Mouse (Mus musculus) stomach, embryonic 16.5 days (tissue): ENCODE results near the gene Tcp11. TPM values are rescaled to one million over a fixed set of nuclear protein-coding genes. Genes with fewer than 3 reads are reported as not detected.

ENCODE experiments used
- ATAC-seq: fragments of 200-750 bp; cut with Nextera tagmentation; 2 replicates; pipeline ENCODE4 v1.8.0; 2017; ENCODE audit warnings: moderate number of reproducible peaks, moderate TSS enrichment; ENCODE audit not compliant: insufficient read depth, low FRiP score
- H3K27ac ChIP-seq: fragments of 300-500 bp; sonication (generic); 2 replicates; pipeline ENCODE4 v1.5.1; 2014; ENCODE audit warnings: low read length
- H3K27me3 ChIP-seq: fragments of 300-500 bp; sonication (generic); 2 replicates; pipeline ENCODE4 v1.6.1; 2014; ENCODE audit warnings: low read length, control low read depth, mixed read lengths; ENCODE audit not compliant: control insufficient read depth, insufficient read depth
- H3K36me3 ChIP-seq: fragments of 300-500 bp; sonication (generic); 2 replicates; pipeline ENCODE4 v1.6.1; 2014; ENCODE audit warnings: low read length; ENCODE audit not compliant: control insufficient read depth, insufficient read depth
- H3K4me1 ChIP-seq: fragments of 300-500 bp; sonication (generic); 2 replicates; pipeline ENCODE4 v1.6.1; 2014; ENCODE audit warnings: low read length, control low read depth, mixed read lengths; ENCODE audit not compliant: control insufficient read depth, insufficient read depth
- H3K4me2 ChIP-seq: fragments of 300-500 bp; sonication (generic); 2 replicates; pipeline ENCODE4 v1.6.1; 2014; ENCODE audit warnings: low read depth, low read length, mixed read lengths
- H3K4me3 ChIP-seq: fragments of 300-500 bp; sonication (generic); replicated peaks from 2 replicates; pipeline ENCODE4 v1.5.1; 2014; ENCODE audit warnings: mild to moderate bottlenecking, low read length
- H3K9ac ChIP-seq: fragments of 300-500 bp; sonication (generic); 2 replicates; pipeline ENCODE4 v1.6.1; 2014; ENCODE audit warnings: low read length
- H3K9me3 ChIP-seq: fragments of 300-500 bp; sonication (generic); replicated peaks from 2 replicates; pipeline ENCODE4 v1.6.1; 2016; ENCODE audit warnings: low read length, control low read depth; ENCODE audit not compliant: control insufficient read depth
- whole genome bisulfite sequencing: fragments of 180-500 bp; shearing (Covaris S2); extraction: QIAGEN DNeasy Blood & Tissue Kit; methylation state at CpG from one replicate; pipeline ENCODE4 v1.1.7; 2014; 5-methylcytosine and 5-hydroxymethylcytosine counted together
- polyA plus RNA-seq: library from polyadenylated mRNA; unstranded; fragments of >200 nt; fragmentation: Nextera tagmentation; extraction: Ambion mirVana; gene quantifications from 2 replicates; pipeline ENCODE4 v1.2.1, GENCODE M21; 2015

Gene Tcp11
- polyA plus RNA-seq, 1 experiment from 2014 or later = 1.9 TPM

DNA sequence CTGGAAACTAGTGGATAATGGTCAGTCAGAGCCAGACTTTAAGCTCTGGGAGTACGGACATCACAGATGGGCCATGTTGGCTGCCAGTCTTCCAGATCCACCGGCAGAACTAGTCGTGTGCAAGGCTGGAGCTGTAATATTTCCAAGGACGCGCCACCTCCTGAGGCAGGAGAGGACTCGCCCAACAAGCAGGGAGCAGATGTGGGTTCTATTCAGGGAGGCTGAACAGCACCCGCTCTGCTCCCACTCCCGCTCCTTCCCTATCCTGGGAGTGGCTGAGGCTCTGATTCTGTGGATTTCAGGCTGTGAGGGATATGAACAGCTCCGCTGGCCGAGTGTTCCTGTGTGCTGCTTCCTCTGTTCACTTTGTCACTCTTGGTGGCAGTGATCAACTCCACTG, 50.0 kb downstream of the Tcp11 start:
- 76% methylated on average over 10 of the region's 10 CpGs for WGBS
- Histone ChIP-seq H3K4me2 (no peak overlapping the region), H3K4me1 (peaks cover 34% of the 10 kb centered on the region), H3K36me3 (no peaks in the 10 kb centered on the region), H3K4me3 (no peak overlapping the region), H3K27ac (peak overlapping the region; percentile 57), H3K9me3 (no peaks in the 10 kb centered on the region), H3K9ac (no peak overlapping the region), H3K27me3 (no peaks in the 10 kb centered on the region)
- no peak for ATAC-seq

DNA sequence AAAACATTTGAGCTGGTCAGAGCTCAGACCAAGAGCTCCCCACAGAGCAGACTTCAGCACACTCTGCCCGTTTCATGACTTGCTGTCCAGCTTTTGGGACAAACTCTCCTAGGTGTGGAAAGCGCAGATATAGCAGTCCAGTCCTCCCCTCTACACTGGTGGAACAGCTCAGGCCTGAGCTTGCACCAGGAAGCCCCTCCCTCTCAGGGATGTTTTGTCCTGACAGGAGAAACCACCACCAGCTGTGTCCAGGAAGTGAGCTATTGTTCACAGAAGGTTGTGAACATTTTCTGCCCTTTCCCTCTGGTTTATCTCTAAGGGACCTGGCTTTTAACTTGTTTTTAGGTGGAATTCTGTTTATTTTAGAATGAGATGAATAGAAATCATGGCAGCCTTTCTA, 51.1 kb downstream of the Tcp11 start:
- Histone ChIP-seq H3K27me3 (no peaks in the 10 kb centered on the region), H3K4me2 (no peak overlapping the region), H3K27ac (peak overlapping the region; percentile 57), H3K9ac (no peak overlapping the region; the same call in 1 of the 2 replicates), H3K4me3 (no peak overlapping the region), H3K4me1 (peaks cover 41% of the 10 kb centered on the region), H3K9me3 (no peaks in the 10 kb centered on the region), H3K36me3 (no peaks in the 10 kb centered on the region)
- no peak for ATAC-seq
- WGBS = 52% methylated on average over 2 of the region's 2 CpGs

DNA sequence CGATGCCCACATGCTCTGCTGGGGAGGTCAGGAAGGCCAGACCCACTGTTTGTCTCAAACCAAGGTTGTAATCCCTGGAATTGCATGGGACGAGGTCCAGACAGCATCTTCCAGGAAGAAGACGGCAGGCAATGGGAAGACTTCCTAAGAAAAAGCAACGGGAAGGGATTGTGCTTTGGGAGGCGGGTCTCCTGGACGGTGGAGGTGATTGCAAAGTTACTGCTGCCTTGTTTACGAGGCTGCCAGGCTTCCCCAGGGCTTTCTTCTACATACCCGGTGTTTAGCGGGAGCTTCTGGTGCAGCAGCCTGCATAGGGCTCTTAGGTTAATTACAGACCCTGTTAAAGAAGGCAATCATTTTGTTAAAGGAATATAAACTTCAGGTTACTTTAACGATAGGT, 52.2 kb downstream of the Tcp11 start:
- Histone ChIP-seq H3K36me3 (no peaks in the 10 kb centered on the region), H3K9me3 (no peaks in the 10 kb centered on the region), H3K27me3 (no peaks in the 10 kb centered on the region), H3K4me3 (no peak overlapping the region), H3K27ac (no peak overlapping the region), H3K4me2 (no peak overlapping the region), H3K4me1 (peaks cover 48% of the 10 kb centered on the region), H3K9ac (no peak overlapping the region)
- no peak for ATAC-seq
- 75% methylated on average over 10 of the region's 10 CpGs for WGBS

DNA sequence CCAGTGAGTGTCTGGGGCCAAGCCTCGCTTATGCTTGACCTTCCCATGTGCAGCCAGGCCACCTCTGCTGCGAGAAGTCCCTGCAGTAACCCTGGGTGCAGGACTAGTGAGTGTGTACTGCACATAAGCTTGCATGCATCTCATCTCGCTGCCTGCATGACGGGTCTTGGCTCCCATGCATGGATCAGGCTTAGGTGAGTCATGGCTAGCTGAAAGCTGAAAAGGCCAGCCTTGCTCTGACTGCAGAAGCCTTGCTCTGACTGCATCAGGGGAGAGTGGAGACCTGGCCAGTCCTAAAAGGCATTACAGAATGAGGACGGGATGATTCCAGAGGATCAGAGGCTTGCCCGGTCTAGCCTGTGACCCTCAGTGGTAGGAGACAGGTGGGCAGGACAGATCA, 53.2 kb downstream of the Tcp11 start:
- H3K4me1 ChIP-seq = peaks cover 54% of the 10 kb centered on the region
- no peak for ATAC-seq
- WGBS = 86% methylated on average over 6 of the region's 6 CpGs

DNA sequence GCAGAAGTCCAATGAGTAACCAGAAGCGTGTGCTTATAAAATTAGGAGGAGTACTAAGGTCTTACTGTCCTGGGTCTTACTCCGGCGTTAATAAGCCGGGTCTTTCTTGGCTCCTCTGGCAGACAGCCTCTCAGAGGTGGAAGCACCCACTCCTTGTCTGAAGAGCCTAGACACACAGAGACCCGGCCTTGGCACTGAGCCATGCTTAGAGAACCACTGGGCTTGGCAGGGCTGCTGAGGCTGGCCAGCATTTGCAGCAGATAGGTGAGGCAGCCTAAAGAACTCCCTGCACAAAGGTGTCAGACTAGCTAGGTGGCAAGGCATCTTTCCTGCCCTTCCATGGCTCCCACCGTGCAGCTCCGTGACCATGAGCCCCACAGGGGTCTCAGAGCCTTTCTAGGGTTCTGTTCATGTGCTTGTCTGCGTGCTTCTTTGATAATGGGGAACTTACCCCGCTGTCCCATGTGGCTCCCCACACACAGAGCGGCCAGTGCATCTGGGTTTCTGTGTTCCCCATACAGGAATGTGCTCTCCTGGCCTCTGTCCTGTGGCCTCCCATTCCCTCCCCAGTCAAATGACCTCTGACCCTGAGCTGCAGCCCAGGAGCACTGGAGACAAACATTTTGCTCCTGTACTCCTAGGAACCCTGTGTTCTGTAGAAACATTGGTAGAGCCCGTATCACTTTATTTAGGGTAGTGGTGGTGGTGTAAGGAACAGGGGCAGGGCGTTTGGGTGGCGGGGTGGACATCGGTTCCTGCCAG, 54.1 kb downstream of the Tcp11 start:
- 0 out of 2 replicates have a peak, but pooled peaks have one; percentile 19 for ATAC-seq
- peaks cover 58% of the 10 kb centered on the region for H3K4me1 ChIP-seq
- H3K4me3 ChIP-seq = no peak overlapping the region
- H3K9ac ChIP-seq = peak overlapping the region; percentile 51
- no peaks in the 10 kb centered on the region for H3K27me3 ChIP-seq
- no peaks in the 10 kb centered on the region for H3K9me3 ChIP-seq
- H3K36me3 ChIP-seq = no peaks in the 10 kb centered on the region
- no peak overlapping the region for H3K4me2 ChIP-seq
- 58% methylated on average over 14 of the region's 14 CpGs for WGBS
- H3K27ac ChIP-seq = peak overlapping the region; percentile 88

More for the DNA sequence above, 53.2 kb downstream of the Tcp11 start:
- H3K27me3 ChIP-seq = no peaks in the 10 kb centered on the region
- H3K9ac ChIP-seq = no peak overlapping the region
- no peaks in the 10 kb centered on the region for H3K36me3 ChIP-seq
- no peaks in the 10 kb centered on the region for H3K9me3 ChIP-seq
- no peak overlapping the region for H3K4me3 ChIP-seq
- no peak overlapping the region for H3K4me2 ChIP-seq
- H3K27ac ChIP-seq = no peak overlapping the region

DNA sequence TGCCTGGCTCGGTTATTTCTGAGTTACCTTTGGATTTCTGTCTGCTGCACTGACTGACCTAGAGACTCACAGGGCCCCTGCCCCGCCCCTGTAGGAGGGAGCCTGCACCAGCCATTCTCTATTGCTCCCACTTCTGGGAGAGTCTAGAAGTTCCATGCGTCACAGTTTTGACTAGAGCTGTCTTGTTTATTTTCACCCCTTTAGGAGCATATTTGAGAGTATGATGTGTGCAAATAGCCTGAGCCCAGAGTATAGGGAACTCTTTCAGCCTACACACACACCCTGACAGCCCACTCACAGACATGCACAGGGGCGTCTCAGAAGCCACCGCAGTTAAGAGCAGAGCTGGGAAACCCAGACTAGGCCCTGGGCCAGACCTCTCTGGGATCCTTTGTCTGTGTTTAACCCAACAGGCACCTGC, 54.9 kb downstream of the Tcp11 start:
- peak overlapping the region; percentile 88 for H3K27ac ChIP-seq
- no peak overlapping the region for H3K4me2 ChIP-seq
- peak overlapping the region; percentile 51; the same call in 1 of the 2 replicates for H3K9ac ChIP-seq
- H3K4me3 ChIP-seq = no peak overlapping the region
- H3K4me1 ChIP-seq = peaks cover 63% of the 10 kb centered on the region
- no peaks in the 10 kb centered on the region for H3K27me3 ChIP-seq
- H3K9me3 ChIP-seq = no peaks in the 10 kb centered on the region
- H3K36me3 ChIP-seq = no peaks in the 10 kb centered on the region
- ATAC-seq = peak; percentile 56; the same call in 1 of the 2 replicates
- 24% methylated on average over 5 of the region's 5 CpGs for WGBS

DNA sequence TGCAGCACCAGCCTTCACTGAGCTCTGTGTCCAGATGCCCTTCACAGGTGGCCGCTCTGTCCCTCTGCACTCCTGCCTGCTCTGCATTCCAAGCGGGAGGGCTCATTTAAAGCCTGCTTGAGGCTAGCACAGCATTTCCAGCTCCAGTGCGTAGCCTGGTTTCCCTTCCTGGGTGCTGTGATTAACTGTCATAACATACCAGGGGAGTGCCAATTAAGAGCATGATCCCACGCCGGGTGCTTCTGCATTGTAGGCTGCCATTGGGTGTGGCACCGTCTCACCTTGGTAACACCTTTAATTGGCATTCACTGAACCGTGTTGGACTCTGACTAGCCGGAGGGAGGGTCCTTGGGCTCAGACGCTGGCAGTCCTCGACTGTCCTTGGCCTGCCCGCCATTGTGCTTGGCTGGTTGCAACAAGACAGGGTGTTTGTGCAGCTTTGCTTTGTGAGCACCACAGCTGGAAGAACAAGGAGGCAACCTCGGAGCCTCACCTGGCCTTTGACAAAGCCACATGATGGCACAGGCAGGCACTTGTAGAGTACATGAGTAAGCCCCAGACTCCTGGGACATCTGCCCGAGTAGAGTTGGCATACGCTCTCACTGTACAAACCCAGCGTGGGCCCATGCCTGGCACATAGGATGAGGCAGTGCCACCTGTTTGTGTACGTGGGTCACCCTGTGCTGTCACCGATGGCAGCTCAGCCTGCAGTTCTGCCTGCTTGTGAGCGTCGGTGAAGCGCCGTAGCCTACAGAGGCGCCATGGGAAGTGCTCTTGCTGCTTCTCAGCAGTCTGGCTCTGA, 57.4 kb downstream of the Tcp11 start:
- no peaks in the 10 kb centered on the region for H3K27me3 ChIP-seq
- H3K4me3 ChIP-seq = no peak overlapping the region
- 81% methylated on average over 22 of the region's 22 CpGs for WGBS
- H3K9me3 ChIP-seq = no peaks in the 10 kb centered on the region
- H3K9ac ChIP-seq = peak overlapping the region; percentile 51
- H3K4me1 ChIP-seq = peaks cover 80% of the 10 kb centered on the region
- ATAC-seq = peak; percentile 21; the same call in 1 of the 2 replicates
- no peaks in the 10 kb centered on the region for H3K36me3 ChIP-seq
- no peak overlapping the region for H3K4me2 ChIP-seq
- peak overlapping the region; percentile 82 for H3K27ac ChIP-seq

DNA sequence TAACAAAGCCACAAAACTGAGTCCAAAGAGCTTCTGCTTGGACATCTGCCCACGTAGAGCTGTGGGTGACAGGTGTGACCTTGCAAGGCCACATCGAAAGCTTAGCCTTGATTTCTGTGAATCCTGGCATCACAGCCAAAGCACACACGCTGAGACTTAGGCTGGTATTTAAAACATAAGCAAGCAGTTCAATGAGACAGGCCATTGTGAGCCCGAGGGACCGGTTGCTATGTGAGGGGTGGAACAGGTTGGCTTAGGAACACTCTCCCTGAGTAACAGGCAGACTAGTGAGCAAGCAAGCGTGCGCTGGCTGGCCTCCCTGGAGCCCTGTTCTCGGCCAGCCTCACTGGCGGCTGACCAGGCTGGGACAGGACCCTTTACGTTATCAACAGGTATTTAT, 58.5 kb downstream of the Tcp11 start:
- peaks cover 89% of the 10 kb centered on the region for H3K4me1 ChIP-seq
- H3K9ac ChIP-seq = peak overlapping the region; percentile 51; the same call in 1 of the 2 replicates
- no peaks in the 10 kb centered on the region for H3K9me3 ChIP-seq
- no peak for ATAC-seq
- no peaks in the 10 kb centered on the region for H3K36me3 ChIP-seq
- no peaks in the 10 kb centered on the region for H3K27me3 ChIP-seq
- WGBS = 60% methylated on average over 10 of the region's 10 CpGs
- H3K4me2 ChIP-seq = no peak overlapping the region
- H3K4me3 ChIP-seq = no peak overlapping the region
- peak overlapping the region; percentile 82 for H3K27ac ChIP-seq
